Mouse (Mus musculus) thymus, adult 2 months (tissue): ENCODE results near the gene Trip10. TPM values are rescaled to one million over a fixed set of nuclear protein-coding genes. Genes with fewer than 3 reads are reported as not detected.

Source experiments
- DNase-seq: peaks from one replicate; pipeline ENCODE4 v3.0.0; 2021
- H3K27ac ChIP-seq: fragments of 200-500 bp; 2 replicates; pipeline ENCODE4 v1.5.1; 2012; ENCODE audit warnings: low read length, control low read depth; ENCODE audit not compliant: control insufficient read depth, insufficient read depth
- H3K27me3 ChIP-seq: fragments of 200-500 bp; 2 replicates; pipeline ENCODE4 v1.6.1; 2012; ENCODE audit warnings: mild to moderate bottlenecking, low read length, moderate library complexity, mixed read lengths; ENCODE audit not compliant: control insufficient read depth, insufficient read depth
- H3K36me3 ChIP-seq: fragments of 200-500 bp; 2 replicates; pipeline ENCODE4 v1.6.1; 2012; ENCODE audit warnings: mild to moderate bottlenecking, low read length, moderate library complexity; ENCODE audit not compliant: control insufficient read depth, insufficient read depth
- H3K4me1 ChIP-seq: fragments of 200-500 bp; replicated peaks from 2 replicates; pipeline ENCODE4 v1.6.1; 2012; ENCODE audit warnings: low read length; ENCODE audit not compliant: control insufficient read depth, insufficient read depth
- H3K4me3 ChIP-seq: fragments of 200-500 bp; 2 replicates; pipeline ENCODE4 v1.5.1; 2012; ENCODE audit warnings: mild to moderate bottlenecking, low read length, control low read depth, moderate library complexity; ENCODE audit not compliant: control insufficient read depth, insufficient read depth
- CTCF ChIP-seq: fragments of 200-500 bp; IDR thresholded peaks from 2 replicates; pipeline ENCODE4 v1.5.1; 2012; ENCODE audit warnings: mild to moderate bottlenecking, control low read depth, low read length, moderate library complexity, borderline replicate concordance; ENCODE audit not compliant: control insufficient read depth, poor library complexity, insufficient read depth; ENCODE audit errors: extremely low read depth
- POLR2A ChIP-seq: fragments of 200-500 bp; IDR thresholded peaks from 2 replicates; pipeline ENCODE4 v1.6.1; 2012; ENCODE audit warnings: mild to moderate bottlenecking, low read length, control low read depth, moderate library complexity; ENCODE audit not compliant: control insufficient read depth, poor library complexity, insufficient read depth; ENCODE audit errors: extremely low read depth
- WGBS: fragments of 180-500 bp; shearing (Covaris S2); methylation state at CpG from one replicate; pipeline ENCODE4 v1.1.7; 2018; 5-methylcytosine and 5-hydroxymethylcytosine counted together
- polyA plus RNA-seq: library from polyadenylated mRNA; depleted of rRNA; stranded (reverse); fragments of >200 nt; gene quantifications from 2 replicates; pipeline ENCODE4 v1.2.3, GENCODE M21; 2012

Gene Trip10
- polyA plus RNA-seq, 1 experiment: 14.8 TPM

- DNase-seq: no peak
- Histone ChIP-seq H3K27ac (no peak within 1 kb of the TSS), H3K4me3 (no peak within 1 kb of the TSS), H3K4me1 (peaks cover 7% of the 10 kb centered on the region; the same call in 1 of the 2 replicates), H3K27me3 (no peaks in the 10 kb centered on the region), H3K36me3 (no peaks in the 10 kb centered on the region)
- TF ChIP-seq POLR2A: no peak
- no peak for TF ChIP-seq CTCF
- 94% methylated on average over 3 of the region's 3 CpGs for WGBS
Observed at GRCm38 (mm10) chr17:57228014-57228413, 21.2 kb upstream of the Trip10 start, which contains the start of gene C3. Gene C3, minus strand, starts transcription at chr17:57228136.

- Histone ChIP-seq H3K4me1 (peaks cover 7% of the 10 kb centered on the region; the same call in 1 of the 2 replicates), H3K4me3 (no peak overlapping the region), H3K36me3 (no peaks in the 10 kb centered on the region), H3K27ac (no peak overlapping the region), H3K27me3 (no peaks in the 10 kb centered on the region)
- WGBS: 93% methylated on average over 3 of the region's 3 CpGs
- TF ChIP-seq POLR2A (no peak), CTCF (no peak)
- no peak for DNase-seq
Observed at GRCm38 (mm10) chr17:57228873-57229272, 20.4 kb upstream of the Trip10 start.

- no peak overlapping the region for H3K27ac ChIP-seq
- peaks cover 7% of the 10 kb centered on the region; the same call in 1 of the 2 replicates for H3K4me1 ChIP-seq
- H3K27me3 ChIP-seq: no peaks in the 10 kb centered on the region
- no peak overlapping the region for H3K4me3 ChIP-seq
- TF ChIP-seq CTCF: no peak
- no peak for TF ChIP-seq POLR2A
- no peak for DNase-seq
- WGBS: 67% methylated on average over 15 of the region's 15 CpGs
- peaks cover 3% of the 10 kb centered on the region; the same call in 1 of the 2 replicates for H3K36me3 ChIP-seq
Observed at GRCm38 (mm10) chr17:57229851-57230727, 19.2 kb upstream of the Trip10 start.

GRCm38 (mm10) chr17:57230728-57231125 is 18.5 kb upstream of the Trip10 start:
- TF ChIP-seq CTCF: no peak
- TF ChIP-seq POLR2A: no peak
- WGBS: 57% methylated on average over 6 of the region's 6 CpGs
- DNase-seq: no peak

GRCm38 (mm10) chr17:57231321-57231771 is 17.9 kb upstream of the Trip10 start:
- Histone ChIP-seq H3K27ac (no peak overlapping the region), H3K36me3 (peaks cover 6% of the 10 kb centered on the region), H3K27me3 (no peaks in the 10 kb centered on the region), H3K4me3 (no peak overlapping the region), H3K4me1 (peaks cover 7% of the 10 kb centered on the region; the same call in 1 of the 2 replicates)
- no peak for TF ChIP-seq POLR2A
- no peak for TF ChIP-seq CTCF
- no peak for DNase-seq

More at GRCm38 (mm10) chr17:57230728-57231125, 18.5 kb upstream of the Trip10 start:
- H3K27ac ChIP-seq: no peak overlapping the region
- no peak overlapping the region for H3K4me3 ChIP-seq
- peaks cover 7% of the 10 kb centered on the region; the same call in 1 of the 2 replicates for H3K4me1 ChIP-seq
- peaks cover 3% of the 10 kb centered on the region; the same call in 1 of the 2 replicates for H3K36me3 ChIP-seq
- no peaks in the 10 kb centered on the region for H3K27me3 ChIP-seq

GRCm38 (mm10) chr17:57232200-57232599 is 17.1 kb upstream of the Trip10 start:
- Histone ChIP-seq H3K36me3 (peaks cover 14% of the 10 kb centered on the region), H3K27ac (no peak overlapping the region), H3K27me3 (no peaks in the 10 kb centered on the region), H3K4me3 (no peak overlapping the region), H3K4me1 (peaks cover 7% of the 10 kb centered on the region; the same call in 1 of the 2 replicates)
- no peak for TF ChIP-seq CTCF
- no peak for TF ChIP-seq POLR2A
- no peak for DNase-seq
- WGBS: 94% methylated on average over 1 of the region's 1 CpGs
